ENCODE assay signal across 14 mouse cellular contexts in genomic region chr11:117998356-117998755, GRCm38 (mm10). TPM values are rescaled to one million over a fixed set of nuclear protein-coding genes. Genes with fewer than 3 reads are reported as not detected.
DNase-seq lines count a peak whose midpoint lies in the region; ATAC-seq lines count a peak whose summit lies in the region.
"Had no signal": no experiment of that assay in that cellular context is flagged by ENCODE, and none has a peak within 500 bp of the region (broad histone marks: within the 10 kb centered on the region; RNA-seq: fewer than 3 reads in every experiment).

No protein-coding gene starts in this region.

- no peak overlapping the region for H3K4me2 ChIP-seq in kidney, embryonic 16.5 days (replicated peaks; ENCODE audit: low read depth, low read length)
- no peak overlapping the region for H3K4me2 ChIP-seq in midbrain, embryonic 11.5 days
- no peak overlapping the region for H3K4me2 ChIP-seq in midbrain, embryonic 15.5 days
- no peak overlapping the region for H3K4me2 ChIP-seq in liver, embryonic 12.5 days
- H3K4me2 ChIP-seq in stomach, embryonic 16.5 days (ENCODE audit: low read depth, low read length): no peak overlapping the region
- H3K4me2 ChIP-seq: limb, embryonic 13.5 days had no signal

- ATAC-seq in kidney, embryonic 16.5 days (ENCODE audit: low FRiP score, low TSS enrichment): peak; percentile 29; the same call in 1 of the 2 replicates
- no peak for ATAC-seq in midbrain, embryonic 11.5 days (ENCODE audit: low FRiP score)
- no peak for ATAC-seq in midbrain, embryonic 15.5 days (replicated peaks)
- no peak for ATAC-seq in liver, embryonic 12.5 days
- ATAC-seq in stomach, embryonic 16.5 days (ENCODE audit: insufficient read depth, low FRiP score): no peak; the same call in 1 of the 2 replicates

- no peaks in the 10 kb centered on the region for H3K9me3 ChIP-seq in kidney, embryonic 16.5 days (ENCODE audit: low read length)
- H3K9me3 ChIP-seq in midbrain, embryonic 11.5 days (ENCODE audit: control insufficient read depth, low read length): no peaks in the 10 kb centered on the region
- H3K9me3 ChIP-seq in midbrain, embryonic 15.5 days: no peaks in the 10 kb centered on the region
- no peaks in the 10 kb centered on the region for H3K9me3 ChIP-seq in liver, embryonic 12.5 days (replicated peaks)
- H3K9me3 ChIP-seq in stomach, embryonic 16.5 days (replicated peaks; ENCODE audit: control insufficient read depth, low read length): no peaks in the 10 kb centered on the region
- H3K9me3 ChIP-seq: hindbrain, embryonic 10.5 days; limb, embryonic 13.5 days had no signal

- no peak for DNase-seq in kidney, postnatal 10 days
- peak; percentile 59 for DNase-seq in midbrain, embryonic 11.5 days (ENCODE audit: low spot score, missing footprints)
- DNase-seq in right cerebral cortex, postnatal 25 days: no peak
- DNase-seq in retina, embryonic 14.5 days (ENCODE audit: low spot score): no peak
- DNase-seq: cerebellum, adult 18-20 months; cerebellum, postnatal 36 days; kidney, postnatal 14 days; thymus, postnatal 36 days had no signal

- peaks cover 31% of the 10 kb centered on the region for H3K36me3 ChIP-seq in kidney, embryonic 16.5 days (ENCODE audit: insufficient read depth, low read length)
- H3K36me3 ChIP-seq in midbrain, embryonic 11.5 days (ENCODE audit: control insufficient read depth, insufficient read depth, low read length): peaks cover 3% of the 10 kb centered on the region
- H3K36me3 ChIP-seq in midbrain, embryonic 15.5 days (replicated peaks): peaks cover 18% of the 10 kb centered on the region; the same call in 1 of the 2 replicates
- H3K36me3 ChIP-seq in liver, embryonic 12.5 days: peaks cover 67% of the 10 kb centered on the region
- peaks cover 10% of the 10 kb centered on the region for H3K36me3 ChIP-seq in stomach, embryonic 16.5 days (ENCODE audit: control insufficient read depth, insufficient read depth, low read length)

- no peaks in the 10 kb centered on the region for H3K27me3 ChIP-seq in kidney, embryonic 16.5 days (ENCODE audit: insufficient read depth, low read length)
- H3K27me3 ChIP-seq in midbrain, embryonic 11.5 days (ENCODE audit: control insufficient read depth, insufficient read depth, low read length): no peaks in the 10 kb centered on the region
- no peaks in the 10 kb centered on the region for H3K27me3 ChIP-seq in midbrain, embryonic 15.5 days (replicated peaks)
- H3K27me3 ChIP-seq in liver, embryonic 12.5 days (replicated peaks): no peaks in the 10 kb centered on the region
- H3K27me3 ChIP-seq in stomach, embryonic 16.5 days (ENCODE audit: control insufficient read depth, insufficient read depth, low read length): no peaks in the 10 kb centered on the region
- H3K27me3 ChIP-seq: limb, embryonic 13.5 days had no signal

- no peak overlapping the region for H3K4me3 ChIP-seq in kidney, embryonic 16.5 days (ENCODE audit: low read length)
- H3K4me3 ChIP-seq in midbrain, embryonic 11.5 days (ENCODE audit: low read depth, low read length): no peak overlapping the region
- H3K4me3 ChIP-seq in midbrain, embryonic 15.5 days: no peak overlapping the region
- no peak overlapping the region for H3K4me3 ChIP-seq in liver, embryonic 12.5 days
- H3K4me3 ChIP-seq in stomach, embryonic 16.5 days (replicated peaks; ENCODE audit: low read length): no peak overlapping the region
- H3K4me3 ChIP-seq: hindbrain, embryonic 10.5 days; limb, embryonic 13.5 days had no signal

- H3K4me1 ChIP-seq in kidney, embryonic 16.5 days (ENCODE audit: insufficient read depth, low read length): peaks cover 36% of the 10 kb centered on the region
- H3K4me1 ChIP-seq in midbrain, embryonic 11.5 days (ENCODE audit: control insufficient read depth, insufficient read depth, low read length): peaks cover 5% of the 10 kb centered on the region
- H3K4me1 ChIP-seq in midbrain, embryonic 15.5 days: peaks cover 20% of the 10 kb centered on the region
- H3K4me1 ChIP-seq in liver, embryonic 12.5 days: peaks cover 77% of the 10 kb centered on the region
- H3K4me1 ChIP-seq in stomach, embryonic 16.5 days (ENCODE audit: control insufficient read depth, insufficient read depth, low read length): peaks cover 41% of the 10 kb centered on the region

- 91% methylated on average over 4 of the region's 4 CpGs for WGBS in kidney, embryonic 16.5 days
- 94% methylated on average over 4 of the region's 4 CpGs for WGBS in midbrain, embryonic 11.5 days
- 96% methylated on average over 4 of the region's 4 CpGs for WGBS in midbrain, embryonic 15.5 days
- WGBS in liver, embryonic 12.5 days (ENCODE audit: insufficient replicate concordance): 96% methylated on average over 4 of the region's 4 CpGs
- 80% methylated on average over 4 of the region's 4 CpGs for WGBS in stomach, embryonic 16.5 days

- H3K27ac ChIP-seq in kidney, embryonic 16.5 days (ENCODE audit: low read length): no peak overlapping the region
- H3K27ac ChIP-seq in midbrain, embryonic 11.5 days (ENCODE audit: low read depth, low read length): no peak overlapping the region
- no peak overlapping the region for H3K27ac ChIP-seq in midbrain, embryonic 15.5 days
- peak overlapping the region; percentile 99 for H3K27ac ChIP-seq in liver, embryonic 12.5 days
- peak overlapping the region; percentile 82 for H3K27ac ChIP-seq in stomach, embryonic 16.5 days (ENCODE audit: low read length)
- H3K27ac ChIP-seq: hindbrain, embryonic 10.5 days; limb, embryonic 13.5 days had no signal

- no peak overlapping the region for H3K9ac ChIP-seq in kidney, embryonic 16.5 days (replicated peaks; ENCODE audit: low read length)
- no peak overlapping the region for H3K9ac ChIP-seq in midbrain, embryonic 11.5 days (ENCODE audit: low read length)
- no peak overlapping the region for H3K9ac ChIP-seq in midbrain, embryonic 15.5 days
- H3K9ac ChIP-seq in liver, embryonic 12.5 days: no peak overlapping the region
- H3K9ac ChIP-seq in stomach, embryonic 16.5 days (ENCODE audit: low read length): 0 out of 2 replicates have a peak overlapping the region, but pooled peaks have one; percentile 9
- H3K9ac ChIP-seq: limb, embryonic 13.5 days had no signal

RNA-seq across cellular contexts. Expression of gene Pgs1, which starts 12.3 kb away (rescaled TPM):
- 37.5 and 41.8 TPM in 2 replicates for polyA plus RNA-seq in kidney, embryonic 16.5 days (2015; fragmentation: Nextera tagmentation; extraction: Ambion mirVana)
- polyA plus RNA-seq in midbrain, embryonic 11.5 days (2014; fragmentation: Nextera tagmentation; extraction: Ambion mirVana): 40.2 and 42.7 TPM in 2 replicates
- polyA plus RNA-seq in midbrain, embryonic 15.5 days (2015; fragmentation: Nextera tagmentation; extraction: Ambion mirVana): 62.5 and 63.5 TPM in 2 replicates
- polyA plus RNA-seq in liver, embryonic 12.5 days (2016; fragmentation: Nextera tagmentation; extraction: Ambion mirVana): 26.4 and 29.6 TPM in 2 replicates
- polyA plus RNA-seq in stomach, embryonic 16.5 days (2015; fragmentation: Nextera tagmentation; extraction: Ambion mirVana): 32.1 and 37.1 TPM in 2 replicates

RNA-seq across cellular contexts. Expression of gene Socs3, which starts 28.5 kb away (rescaled TPM):
- 14.6 and 15.9 TPM in 2 replicates for polyA plus RNA-seq in kidney, embryonic 16.5 days (2015; fragmentation: Nextera tagmentation; extraction: Ambion mirVana)
- 5.5 and 5.9 TPM in 2 replicates for polyA plus RNA-seq in midbrain, embryonic 11.5 days (2014; fragmentation: Nextera tagmentation; extraction: Ambion mirVana)
- 8.7 and 8.9 TPM in 2 replicates for polyA plus RNA-seq in midbrain, embryonic 15.5 days (2015; fragmentation: Nextera tagmentation; extraction: Ambion mirVana)
- 8.6 and 9.8 TPM in 2 replicates for polyA plus RNA-seq in liver, embryonic 12.5 days (2016; fragmentation: Nextera tagmentation; extraction: Ambion mirVana)
- 16.1 and 17.4 TPM in 2 replicates for polyA plus RNA-seq in stomach, embryonic 16.5 days (2015; fragmentation: Nextera tagmentation; extraction: Ambion mirVana)

Comparison
In these comparisons a context has a peak if more than half of its experiments do, and no peak if none do; other contexts are left out.
1. H3K27ac ChIP-seq: peak in liver, embryonic 12.5 days (single experiment) and stomach, embryonic 16.5 days (single experiment); none in kidney, embryonic 16.5 days (single experiment), midbrain, embryonic 11.5 days (single experiment) and midbrain, embryonic 15.5 days (single experiment).